Mouse (Mus musculus): ENCODE measurements around the gene Copg1. TPM values are rescaled to one million over a fixed set of nuclear protein-coding genes. Genes with fewer than 3 reads are reported as not detected.
A peak's percentile ranks its signal among the peaks of the same experiment; 100 is the strongest.

Copg1 gene
- polyA plus RNA-seq, 1 experiment from 2014 or later: 101 TPM

DNA sequence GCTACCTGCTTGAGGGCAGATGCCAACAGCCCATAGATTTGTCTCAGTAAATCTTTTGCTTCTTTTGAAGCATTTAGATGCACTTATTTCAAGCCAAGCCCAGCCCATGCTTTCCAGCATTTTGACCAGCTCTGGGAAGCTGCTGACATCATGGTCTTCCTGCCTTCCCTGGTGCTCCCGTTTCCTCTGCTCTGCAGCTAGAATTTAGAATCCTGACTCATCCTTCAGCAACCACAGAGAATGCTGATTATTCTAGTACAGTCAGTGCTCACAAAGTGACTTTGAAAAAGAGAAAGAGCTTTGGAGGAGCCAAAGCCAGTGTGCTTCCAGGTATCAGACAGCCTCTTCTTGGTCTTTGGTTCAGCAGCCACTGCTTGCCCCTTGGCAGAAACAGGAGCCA is 30.5 kb upstream of the Copg1 start:
- Histone ChIP-seq H3K27me3 (ENCODE audit: insufficient read depth, low read length) (no peaks in the 10 kb centered on the region), H3K9me3 (replicated peaks; ENCODE audit: low read length) (no peaks in the 10 kb centered on the region), H3K36me3 (ENCODE audit: insufficient read depth, low read length) (no peaks in the 10 kb centered on the region), H3K9ac (ENCODE audit: low read depth, low read length) (no peak overlapping the region), H3K4me1 (replicated peaks; ENCODE audit: insufficient read depth, low read length) (no peaks in the 10 kb centered on the region), H3K4me2 (ENCODE audit: low read length) (no peak overlapping the region), H3K27ac (no peak overlapping the region), H3K4me3 (replicated peaks; ENCODE audit: low read depth, low read length) (no peak overlapping the region)
- DNase-seq (ENCODE audit: low spot score): no peak
- 45% methylated on average over 1 of the region's 1 CpGs for WGBS
- no peak for TF ChIP-seq CTCF (IDR thresholded peaks at IDR 0.05; ENCODE audit: low read depth)
- ATAC-seq (replicated peaks; ENCODE audit: low FRiP score, low read depth): no peak

DNA sequence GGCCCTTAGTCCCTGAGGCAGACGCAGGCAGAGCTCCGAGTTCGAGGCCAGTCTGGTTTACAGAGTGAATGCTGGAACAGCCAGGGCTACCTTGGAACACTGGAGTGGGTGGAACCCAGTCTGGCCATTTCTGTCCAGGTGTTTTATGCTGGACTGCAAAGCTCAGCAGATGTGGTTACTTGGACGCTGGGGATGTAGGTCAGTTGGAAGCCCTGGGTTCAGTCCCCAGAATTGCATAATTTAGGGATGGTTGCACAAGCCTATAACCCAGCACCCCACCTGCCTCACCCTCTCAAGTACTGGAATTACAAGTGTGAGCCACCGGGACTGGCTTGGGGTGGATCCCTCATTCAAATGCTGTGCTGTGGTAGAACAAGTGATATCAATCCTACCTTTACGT is 21.4 kb upstream of the Copg1 start:
- 86% methylated on average over 6 of the region's 6 CpGs for WGBS
- ATAC-seq (replicated peaks; ENCODE audit: low FRiP score, low read depth): no peak

DNA sequence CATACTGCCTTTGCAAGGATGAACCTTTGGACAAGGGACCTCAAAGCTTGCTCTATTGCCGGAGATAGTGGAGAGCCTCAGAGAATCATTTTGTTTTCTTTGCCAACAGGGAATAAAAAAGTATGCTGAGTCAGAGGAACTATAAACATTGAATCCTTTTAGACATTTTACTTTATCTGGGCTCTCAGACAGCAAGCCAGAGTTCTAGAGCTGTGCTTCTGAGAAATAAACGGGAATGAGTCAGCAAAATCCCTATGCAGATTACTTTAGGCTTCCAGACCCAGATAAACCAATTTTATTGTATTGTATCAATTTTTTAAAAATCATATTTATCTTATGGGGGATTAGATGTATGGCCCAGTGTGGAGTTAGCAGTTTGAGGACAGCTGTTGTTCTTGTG is 20.4 kb upstream of the Copg1 start:
- Histone ChIP-seq H3K27me3 (ENCODE audit: insufficient read depth, low read length) (no peaks in the 10 kb centered on the region), H3K4me1 (replicated peaks; ENCODE audit: insufficient read depth, low read length) (no peaks in the 10 kb centered on the region), H3K27ac (no peak overlapping the region), H3K9me3 (replicated peaks; ENCODE audit: low read length) (no peaks in the 10 kb centered on the region), H3K4me3 (replicated peaks; ENCODE audit: low read depth, low read length) (no peak overlapping the region), H3K36me3 (ENCODE audit: insufficient read depth, low read length) (no peaks in the 10 kb centered on the region), H3K4me2 (ENCODE audit: low read length) (no peak overlapping the region), H3K9ac (ENCODE audit: low read depth, low read length) (no peak overlapping the region)
- ATAC-seq (replicated peaks; ENCODE audit: low FRiP score, low read depth): no peak
- TF ChIP-seq CTCF (IDR thresholded peaks at IDR 0.05; ENCODE audit: low read depth): no peak
- WGBS: 79% methylated on average over 2 of the region's 2 CpGs
- DNase-seq (ENCODE audit: low spot score): no peak

More for the DNA sequence above, 21.4 kb upstream of the Copg1 start:
- no peaks in the 10 kb centered on the region for H3K9me3 ChIP-seq (replicated peaks; ENCODE audit: low read length)
- no peak for DNase-seq (ENCODE audit: low spot score)
- H3K27ac ChIP-seq: no peak overlapping the region
- H3K4me1 ChIP-seq (replicated peaks; ENCODE audit: insufficient read depth, low read length): no peaks in the 10 kb centered on the region
- H3K9ac ChIP-seq (ENCODE audit: low read depth, low read length): no peak overlapping the region
- H3K4me3 ChIP-seq (replicated peaks; ENCODE audit: low read depth, low read length): no peak overlapping the region
- no peaks in the 10 kb centered on the region for H3K27me3 ChIP-seq (ENCODE audit: insufficient read depth, low read length)
- H3K36me3 ChIP-seq (ENCODE audit: insufficient read depth, low read length): no peaks in the 10 kb centered on the region
- H3K4me2 ChIP-seq (ENCODE audit: low read length): no peak overlapping the region
- TF ChIP-seq CTCF (IDR thresholded peaks at IDR 0.05; ENCODE audit: low read depth): no peak

DNA sequence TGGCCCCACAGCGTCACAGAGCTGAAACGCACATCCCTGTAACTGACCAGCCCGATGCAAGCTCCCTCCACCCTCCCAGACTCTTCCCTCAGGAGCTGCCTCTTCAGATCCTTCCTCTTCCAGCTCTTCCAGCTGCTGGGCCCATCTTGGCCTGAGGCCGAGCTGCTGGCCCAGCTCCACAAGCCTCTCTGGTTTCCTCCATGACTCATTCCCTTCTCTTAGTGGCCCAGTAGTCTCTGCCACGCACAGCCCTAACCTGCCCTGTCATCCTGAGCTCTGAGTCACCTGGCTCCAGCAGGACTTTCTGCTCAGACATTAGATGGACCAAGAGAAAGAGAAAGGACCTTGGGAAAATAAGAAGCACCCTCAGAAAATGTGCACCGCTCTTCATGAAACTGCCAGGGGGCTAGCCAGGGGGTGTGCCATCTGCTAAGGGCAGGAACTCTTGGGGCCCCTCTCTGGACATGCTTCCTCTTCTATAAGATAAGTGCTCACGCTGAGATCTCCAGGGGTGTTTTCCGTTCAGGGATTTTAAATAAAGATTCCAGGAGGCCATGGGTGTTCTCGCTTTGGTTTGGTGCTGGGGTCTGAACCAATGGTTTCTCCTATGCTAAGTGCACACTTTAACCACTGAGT is 18.6 kb upstream of the Copg1 start:
- Histone ChIP-seq H3K27ac (no peak overlapping the region), H3K4me2 (ENCODE audit: low read length) (no peak overlapping the region), H3K36me3 (ENCODE audit: insufficient read depth, low read length) (no peaks in the 10 kb centered on the region), H3K4me1 (replicated peaks; ENCODE audit: insufficient read depth, low read length) (no peaks in the 10 kb centered on the region), H3K9ac (ENCODE audit: low read depth, low read length) (no peak overlapping the region), H3K27me3 (ENCODE audit: insufficient read depth, low read length) (no peaks in the 10 kb centered on the region), H3K9me3 (replicated peaks; ENCODE audit: low read length) (no peaks in the 10 kb centered on the region), H3K4me3 (replicated peaks; ENCODE audit: low read depth, low read length) (no peak overlapping the region)
- 65% methylated on average over 9 of the region's 9 CpGs for WGBS
- no peak for TF ChIP-seq CTCF (IDR thresholded peaks at IDR 0.05; ENCODE audit: low read depth)
- DNase-seq (ENCODE audit: low spot score): peak; percentile 50
- ATAC-seq (replicated peaks; ENCODE audit: low FRiP score, low read depth): 0 out of 2 replicates have a peak, but pooled peaks have one; percentile 40

DNA sequence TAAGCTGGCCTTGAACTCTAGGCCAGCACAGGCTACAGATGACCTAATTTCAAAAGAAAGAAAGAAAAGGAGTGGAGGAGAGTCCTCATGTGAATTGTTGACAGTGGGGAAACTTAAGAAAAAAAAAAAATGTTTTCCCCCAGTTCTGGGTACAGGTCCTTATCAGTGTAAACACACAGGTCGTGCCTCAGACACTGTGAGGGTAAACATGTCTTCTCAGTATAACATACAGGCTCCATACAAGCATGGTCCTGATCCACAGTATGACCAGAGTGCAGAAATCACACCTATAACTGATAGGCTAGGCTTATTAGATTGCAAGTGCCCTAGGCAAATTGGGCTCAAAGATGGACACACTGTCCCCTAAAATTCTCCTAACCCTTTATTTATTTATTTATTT is 17.2 kb upstream of the Copg1 start:
- H3K27ac ChIP-seq: no peak overlapping the region

DNA sequence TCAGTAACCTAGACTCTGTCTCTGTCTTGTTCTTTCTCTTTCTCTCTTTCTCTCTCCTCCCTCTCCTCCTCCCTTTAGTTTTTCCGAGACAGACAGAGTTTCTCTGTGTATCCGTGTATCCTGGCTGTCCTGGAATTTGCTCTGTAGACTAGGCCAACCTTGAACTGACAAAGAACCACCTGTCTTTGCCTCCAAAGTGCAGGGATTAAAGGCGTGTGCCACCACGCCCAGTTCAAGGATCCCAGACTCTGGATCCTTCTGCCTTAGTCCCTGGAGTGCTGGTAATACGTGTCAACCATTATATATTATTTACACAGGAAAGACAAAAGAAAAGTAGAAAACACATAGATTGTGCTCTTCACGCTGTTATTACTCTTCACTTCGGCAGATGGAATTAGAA is 16.4 kb upstream of the Copg1 start:
- no peak for ATAC-seq (replicated peaks; ENCODE audit: low FRiP score, low read depth)
- Histone ChIP-seq H3K27me3 (ENCODE audit: insufficient read depth, low read length) (no peaks in the 10 kb centered on the region), H3K27ac (no peak overlapping the region), H3K4me2 (ENCODE audit: low read length) (no peak overlapping the region), H3K4me3 (replicated peaks; ENCODE audit: low read depth, low read length) (no peak overlapping the region), H3K4me1 (replicated peaks; ENCODE audit: insufficient read depth, low read length) (no peaks in the 10 kb centered on the region), H3K36me3 (ENCODE audit: insufficient read depth, low read length) (no peaks in the 10 kb centered on the region), H3K9ac (ENCODE audit: low read depth, low read length) (no peak overlapping the region), H3K9me3 (replicated peaks; ENCODE audit: low read length) (no peaks in the 10 kb centered on the region)
- WGBS: 85% methylated on average over 7 of the region's 7 CpGs
- no peak for DNase-seq (ENCODE audit: low spot score)
- no peak for TF ChIP-seq CTCF (IDR thresholded peaks at IDR 0.05; ENCODE audit: low read depth)

More for the DNA sequence above, 17.2 kb upstream of the Copg1 start:
- no peak for DNase-seq (ENCODE audit: low spot score)
- no peaks in the 10 kb centered on the region for H3K27me3 ChIP-seq (ENCODE audit: insufficient read depth, low read length)
- 49% methylated on average over 1 of the region's 1 CpGs for WGBS
- H3K4me2 ChIP-seq (ENCODE audit: low read length): no peak overlapping the region
- no peaks in the 10 kb centered on the region for H3K36me3 ChIP-seq (ENCODE audit: insufficient read depth, low read length)
- no peaks in the 10 kb centered on the region for H3K4me1 ChIP-seq (replicated peaks; ENCODE audit: insufficient read depth, low read length)
- H3K4me3 ChIP-seq (replicated peaks; ENCODE audit: low read depth, low read length): no peak overlapping the region
- TF ChIP-seq CTCF (IDR thresholded peaks at IDR 0.05; ENCODE audit: low read depth): no peak
- ATAC-seq (replicated peaks; ENCODE audit: low FRiP score, low read depth): no peak
- H3K9me3 ChIP-seq (replicated peaks; ENCODE audit: low read length): no peaks in the 10 kb centered on the region
- H3K9ac ChIP-seq (ENCODE audit: low read depth, low read length): no peak overlapping the region

DNA sequence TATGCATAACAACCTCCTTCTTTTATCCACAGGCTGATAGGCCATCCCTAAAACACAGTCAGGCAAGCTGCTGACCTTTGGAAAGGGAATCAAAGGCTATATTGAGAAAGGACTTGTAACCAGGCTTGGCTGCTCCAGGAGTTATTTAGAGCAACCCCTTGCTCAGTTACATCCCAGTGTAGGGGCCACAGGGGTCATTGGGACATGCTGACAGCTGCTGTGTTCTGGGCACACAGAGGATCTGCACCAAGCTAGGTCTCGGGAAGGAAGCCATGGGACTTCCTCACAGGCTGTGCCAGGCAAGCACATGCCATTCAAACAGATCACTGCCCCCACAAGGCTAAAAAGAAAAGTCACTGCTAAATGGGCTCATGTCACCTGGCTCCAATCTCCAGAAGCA is 14.5 kb upstream of the Copg1 start:
- H3K4me2 ChIP-seq (ENCODE audit: low read length): no peak overlapping the region
- H3K9me3 ChIP-seq (replicated peaks; ENCODE audit: low read length): no peaks in the 10 kb centered on the region
- whole genome bisulfite sequencing: 55% methylated on average over 1 of the region's 1 CpGs
- no peak for DNase-seq (ENCODE audit: low spot score)
- ATAC-seq (replicated peaks; ENCODE audit: low FRiP score, low read depth): 0 out of 2 replicates have a peak, but pooled peaks have one; percentile 52
- no peak overlapping the region for H3K27ac ChIP-seq
- H3K27me3 ChIP-seq (ENCODE audit: insufficient read depth, low read length): no peaks in the 10 kb centered on the region
- no peak overlapping the region for H3K9ac ChIP-seq (ENCODE audit: low read depth, low read length)
- TF ChIP-seq CTCF (IDR thresholded peaks at IDR 0.05; ENCODE audit: low read depth): no peak
- no peak overlapping the region for H3K4me3 ChIP-seq (replicated peaks; ENCODE audit: low read depth, low read length)
- H3K4me1 ChIP-seq (replicated peaks; ENCODE audit: insufficient read depth, low read length): no peaks in the 10 kb centered on the region
- no peaks in the 10 kb centered on the region for H3K36me3 ChIP-seq (ENCODE audit: insufficient read depth, low read length)
